Mouse (Mus musculus) left cerebral cortex, postnatal 4 days (tissue): ENCODE measurements around the gene Cnih2. TPM values are rescaled to one million over a fixed set of nuclear protein-coding genes. Genes with fewer than 3 reads are reported as not detected.
A peak's percentile ranks its signal among the peaks of the same experiment; 100 is the strongest.

ENCODE experiments used
- DNase-seq: peaks from one replicate; pipeline ENCODE4 v3.0.0-alpha.2; 2022
- intact Hi-C: fragments of 180-260 bp; cut with DNase I; formaldehyde crosslinking; loops from one replicate; pipeline ENCODE4 v1.15.1; 2025
- total RNA-seq, 2 experiments: library from RNA; stranded (reverse); gene quantifications; 2 replicates each; pipeline ENCODE4 v1.2.3; 2021

The Cnih2 gene
- total RNA-seq = 100 to 1,000 TPM; 393 to 412 TPM

GRCm38 (mm10) chr19:5098363-5099143 lies at the start of gene Cnih2:
Gene Cnih2 (minus strand): TSS chr19:5098521.
- DNase-seq = peak; percentile 72
- intact Hi-C loops = loop anchor here (5.0 kb wide), 1 partner anchor 39 kb away; no protein-coding TSS in a partner anchor

GRCm38 (mm10) chr19:5139640-5140039 lies 41.3 kb upstream of the Cnih2 start:
- intact Hi-C loops = loop anchor here (5.0 kb wide), 1 partner anchor 42 kb away; the partner anchor contains the start of gene Cnih2
- peak; percentile 54 for DNase-seq

- intact Hi-C loops = no loop called here
- no peak for DNase-seq
Measured at GRCm38 (mm10) chr19:5131237-5131636, 32.9 kb upstream of the Cnih2 start.

GRCm38 (mm10) chr19:5129770-5130169 lies 31.4 kb upstream of the Cnih2 start:
- intact Hi-C loops = no loop called here
- no peak for DNase-seq

GRCm38 (mm10) chr19:5124055-5124614 lies 25.8 kb upstream of the Cnih2 start:
- peak; percentile 79 for DNase-seq
- intact Hi-C loops = no loop called here

DNA sequence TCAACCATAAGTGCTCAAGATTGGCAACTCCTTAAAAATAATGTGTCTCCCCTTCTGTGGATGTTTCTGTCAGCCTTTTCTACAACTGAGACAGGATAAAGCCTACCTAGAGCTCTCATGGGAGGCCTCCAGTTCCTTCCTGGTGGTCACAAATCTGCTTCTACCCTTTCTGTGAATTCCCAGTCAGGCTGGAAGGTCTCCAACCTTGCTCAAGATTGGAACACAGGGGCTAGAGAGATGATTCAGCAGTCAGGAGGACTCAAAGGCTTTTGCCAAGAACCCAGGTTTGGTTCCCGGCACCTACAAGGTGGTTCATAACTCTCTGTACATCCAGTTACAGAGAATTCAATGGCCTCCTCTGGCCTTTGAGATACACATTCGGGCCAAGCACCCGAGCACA lies 24.9 kb upstream of the Cnih2 start:
- intact Hi-C loops = no loop called here
- DNase-seq = no peak

GRCm38 (mm10) chr19:5122492-5122891 lies 24.2 kb upstream of the Cnih2 start:
- intact Hi-C loops = no loop called here
- DNase-seq = no peak

DNA sequence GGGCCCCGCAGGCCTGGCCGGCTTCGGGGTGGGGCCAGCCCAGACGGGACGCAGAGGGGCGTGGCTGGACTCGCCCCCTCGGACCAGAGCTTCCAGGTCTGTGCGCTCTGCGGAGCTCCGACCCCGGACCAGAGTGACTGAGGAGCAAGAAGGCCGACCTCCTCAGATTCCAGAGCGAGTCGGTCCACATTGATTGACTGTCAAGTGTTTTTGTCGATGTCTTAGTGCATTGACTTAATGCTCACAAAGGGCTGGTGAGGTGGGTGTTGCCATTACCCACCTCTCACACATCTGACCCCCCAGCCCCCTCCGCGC lies 20.0 kb upstream of the Cnih2 start, which contains the start of gene Klc2:
Gene Klc2 (minus strand): TSS at position 177 of the 315 bp plus-strand sequence.
- intact Hi-C loops = no loop called here
- DNase-seq = no peak

GRCm38 (mm10) chr19:5117494-5118383 lies 19.4 kb upstream of the Cnih2 start:
- peak; percentile 92 for DNase-seq
- intact Hi-C loops = no loop called here

GRCm38 (mm10) chr19:5113783-5114182 lies 15.5 kb upstream of the Cnih2 start:
- intact Hi-C loops = no loop called here
- peak; percentile 74 for DNase-seq

GRCm38 (mm10) chr19:5109659-5110453 lies 11.5 kb upstream of the Cnih2 start:
- intact Hi-C loops = no loop called here
- DNase-seq = peak; percentile 54

- intact Hi-C loops = no loop called here
Measured at GRCm38 (mm10) chr19:5108702-5109101, 10.4 kb upstream of the Cnih2 start.

GRCm38 (mm10) chr19:5108271-5108575 lies 9.9 kb upstream of the Cnih2 start:
- intact Hi-C loops = no loop called here
- no peak for DNase-seq

More at GRCm38 (mm10) chr19:5108702-5109101, 10.4 kb upstream of the Cnih2 start:
- DNase-seq = no peak

DNA sequence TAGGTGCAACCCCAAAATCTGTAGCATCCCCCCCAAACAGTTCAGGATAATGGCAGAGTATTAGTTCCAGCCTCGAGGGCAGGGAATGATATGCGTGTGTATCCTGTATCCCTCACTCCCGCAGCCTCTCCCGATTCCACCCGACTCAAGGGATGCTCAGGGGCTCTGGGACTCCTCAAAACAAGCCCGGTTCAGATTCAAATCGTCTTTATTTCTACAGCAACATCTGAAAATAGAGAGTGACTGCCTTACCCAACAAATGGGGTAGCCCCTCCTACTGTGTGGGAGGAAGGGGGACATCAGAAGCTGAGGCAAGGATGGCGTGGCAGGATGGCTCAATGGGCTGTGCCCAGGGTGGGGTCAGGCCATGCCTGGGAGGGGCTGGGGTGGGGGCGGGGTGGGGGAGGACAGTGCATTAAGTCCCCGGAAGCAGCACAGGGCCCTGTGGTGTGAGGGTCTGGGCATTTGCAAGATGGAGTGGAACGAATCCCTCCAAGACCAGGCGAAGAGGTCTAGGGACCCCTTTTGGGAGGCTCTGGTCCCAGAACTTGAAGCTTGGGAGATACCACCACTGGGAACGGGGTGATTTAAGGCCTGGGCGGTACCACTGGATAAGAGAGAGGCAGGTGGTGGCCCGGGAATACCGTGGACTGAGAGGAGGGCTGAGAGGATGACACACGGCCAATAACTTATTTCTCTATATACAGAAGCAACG lies 9.4 kb upstream of the Cnih2 start:
- intact Hi-C loops = no loop called here
- DNase-seq = no peak

DNA sequence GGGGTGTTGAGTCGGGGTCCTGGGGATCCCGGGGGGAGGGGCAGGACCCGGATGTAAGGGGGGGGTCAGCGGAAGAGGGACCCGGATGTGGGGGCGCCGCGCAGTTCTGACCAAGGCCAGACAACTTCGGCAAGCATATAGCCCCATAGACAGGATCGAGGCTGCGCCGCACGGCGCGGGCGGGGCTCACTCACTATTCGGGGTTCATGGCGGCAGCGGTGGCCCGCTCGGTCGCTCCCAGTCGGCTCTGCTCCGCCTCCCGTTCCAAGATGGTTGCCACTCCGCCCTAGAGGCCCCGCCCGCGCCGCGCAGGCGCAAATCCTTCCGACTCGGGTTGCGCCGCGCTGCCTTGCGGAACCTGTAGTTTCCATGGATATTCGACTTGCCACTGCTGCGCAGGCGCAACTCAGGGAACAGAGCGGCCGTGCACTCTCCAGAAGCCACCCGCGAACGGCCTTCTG lies 8.4 kb upstream of the Cnih2 start, which contains the start of gene Rab1b:
Gene Rab1b (minus strand): TSS at position 342 of the 461 bp plus-strand sequence.
- peak; percentile 99 for DNase-seq
- intact Hi-C loops = no loop called here

- intact Hi-C loops = no loop called here
- DNase-seq = no peak
Measured at GRCm38 (mm10) chr19:5106074-5106473, 7.8 kb upstream of the Cnih2 start.

DNA sequence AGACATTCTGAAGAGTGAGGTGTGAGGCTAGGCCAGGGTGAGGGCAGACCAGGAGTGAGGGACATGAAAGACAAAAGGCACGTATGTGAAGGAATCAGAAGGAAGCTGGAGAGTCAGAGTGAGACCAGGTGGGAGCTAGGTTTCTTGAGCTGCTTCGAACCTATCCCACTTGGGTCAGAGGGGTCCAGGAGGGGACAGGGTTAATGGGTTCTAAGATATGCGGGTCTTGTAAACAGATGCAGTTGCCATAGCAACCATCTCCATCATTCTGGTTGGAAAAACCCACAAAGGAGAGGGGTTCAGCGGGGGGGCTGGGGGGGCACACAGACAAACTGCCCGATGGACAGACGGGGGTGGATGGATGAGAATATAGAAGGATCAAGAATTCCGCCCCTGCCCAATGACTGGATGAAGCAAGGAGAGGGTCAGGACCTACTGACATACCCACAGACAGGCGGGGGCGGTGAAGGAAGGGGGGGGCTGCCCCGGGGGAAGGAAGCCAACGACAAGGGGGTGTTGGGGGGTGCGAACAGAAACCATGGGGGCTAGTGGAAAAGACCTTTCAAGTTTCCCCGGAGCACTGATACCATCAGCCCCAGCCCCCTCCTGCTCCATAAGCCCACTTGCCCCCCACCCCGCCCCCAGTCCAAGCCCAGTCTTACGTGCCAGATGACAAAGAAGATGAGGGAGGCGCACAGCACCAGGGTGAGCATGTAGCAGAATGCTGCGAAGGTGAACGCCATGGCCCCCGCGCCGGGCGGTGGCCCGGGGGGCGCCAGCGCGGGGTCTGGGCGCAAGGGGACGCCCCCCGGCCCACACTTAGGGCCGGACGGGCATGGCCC lies 579 bp downstream of the Cnih2 start:
- intact Hi-C loops = loop anchor here (5.0 kb wide), 1 partner anchor 40 kb away; no protein-coding TSS in a partner anchor
- no peak for DNase-seq

GRCm38 (mm10) chr19:5095887-5096474 lies 2.3 kb downstream of the Cnih2 start:
- DNase-seq = peak; percentile 68
- intact Hi-C loops = loop anchor here (5.0 kb wide), 1 partner anchor 41 kb away; no protein-coding TSS in a partner anchor
